Mouse (Mus musculus) mammary gland, adult 2 months (tissue): Measurements from ENCODE around the gene Ugdh. TPM values are rescaled to one million over a fixed set of nuclear protein-coding genes. Genes with fewer than 3 reads are reported as not detected.

Experiments used
- polyA plus RNA-seq: library from polyadenylated mRNA; depleted of rRNA; stranded (reverse); fragments of >200 nt; gene quantifications from 2 replicates; pipeline ENCODE4 v1.2.3, GENCODE M21; 2012; ENCODE audit warnings: low replicate concordance; rRNA removed

Gene Ugdh
- polyA plus RNA-seq: 11.1 and 20.9 TPM in 2 replicates

GRCm38 (mm10) chr5:65435806-65436561, at the start of gene Ugdh:
Gene Ugdh (minus strand): TSS chr5:65435949.

GRCm38 (mm10) chr5:65390648-65391644, 44.8 kb downstream of the Ugdh start, which contains the start of the genes Rpl9 and Lias:
Gene Rpl9 (minus strand): TSS chr5:65391444.
Gene Lias (plus strand): TSS chr5:65391497.

Other genes with a start within 250 kb of the Ugdh start
- 2.3 and 4.2 TPM in 2 replicates for gene Wdr19, start 236.3 kb downstream of the Ugdh start, polyA plus RNA-seq
- gene Rfc1, start 100.3 kb downstream of the Ugdh start, polyA plus RNA-seq: 10.0 and 14.3 TPM in 2 replicates
- gene Klb, start 87.6 kb downstream of the Ugdh start, polyA plus RNA-seq: 22.1 and 26.4 TPM in 2 replicates
- gene Rpl9, start 44.5 kb downstream of the Ugdh start, polyA plus RNA-seq: 149 and 322 TPM in 2 replicates
- 8.1 and 16.4 TPM in 2 replicates for gene Lias, start 44.5 kb downstream of the Ugdh start, polyA plus RNA-seq
- gene Gm43552, start 56.9 kb upstream of the Ugdh start, polyA plus RNA-seq: not detected in 2 replicates
- gene Smim14, start 101.2 kb upstream of the Ugdh start, polyA plus RNA-seq: 125 and 133 TPM in 2 replicates
- gene Ube2k, start 101.3 kb upstream of the Ugdh start, polyA plus RNA-seq: 10.1 and 21.4 TPM in 2 replicates